Mouse (Mus musculus) kidney, adult 2 months (tissue): Measurements from ENCODE around the gene Sptssb.

Experiments
- CTCF ChIP-seq: fragments of 200-500 bp; conservative IDR thresholded peaks from 2 replicates; pipeline ENCODE4 v1.5.1; 2011; ENCODE audit warnings: low read depth, mild to moderate bottlenecking, control low read depth, low read length, moderate library complexity, mixed read lengths; ENCODE audit not compliant: insufficient read depth, insufficient read length
- POLR2A ChIP-seq: fragments of 200-500 bp; IDR thresholded peaks from one replicate; pipeline ENCODE4 v1.6.1; 2011; ENCODE audit warnings: low read depth, low read length, control low read depth

DNA sequence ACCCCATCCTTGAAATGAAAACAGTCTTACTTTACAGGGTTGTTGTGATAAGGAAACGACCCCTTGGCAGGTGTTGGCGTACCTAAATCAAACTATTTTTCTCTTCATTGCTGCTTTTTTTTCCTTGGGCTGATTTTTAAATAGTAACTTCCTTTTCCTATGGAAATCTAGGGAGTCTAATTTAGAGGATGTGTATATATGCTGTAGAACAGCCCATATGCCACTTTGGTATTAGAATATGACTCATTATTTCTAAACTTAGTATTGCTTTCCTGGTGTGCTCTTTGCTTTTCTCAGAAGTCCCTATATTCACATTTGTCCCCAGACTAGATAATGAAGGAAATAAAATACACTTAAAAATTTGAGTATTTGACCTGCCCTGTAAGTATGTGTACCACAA is 17.8 kb upstream of the Sptssb start:
- TF ChIP-seq CTCF: no peak
- no peak for TF ChIP-seq POLR2A
